Mouse (Mus musculus) adrenal gland (tissue): ENCODE data around the gene Ccl17.
"Not testable (repeated sequence)": the region's sequence is repeated elsewhere in the genome, so short reads cannot be mapped to it uniquely, and the experiment has no call there.

Experiments
- intact Hi-C: fragments of 180-260 bp; cut with DNase I; formaldehyde crosslinking; loops from one replicate; pipeline ENCODE4 v1.15.1; 2025

The Ccl17 gene

GRCm38 (mm10) chr8:94821381-94821780, 11.1 kb downstream of the Ccl17 start:
- intact Hi-C loops, result loop anchor here (5.0 kb wide), 1 partner anchor 86 kb away; no protein-coding TSS in a partner anchor

DNA sequence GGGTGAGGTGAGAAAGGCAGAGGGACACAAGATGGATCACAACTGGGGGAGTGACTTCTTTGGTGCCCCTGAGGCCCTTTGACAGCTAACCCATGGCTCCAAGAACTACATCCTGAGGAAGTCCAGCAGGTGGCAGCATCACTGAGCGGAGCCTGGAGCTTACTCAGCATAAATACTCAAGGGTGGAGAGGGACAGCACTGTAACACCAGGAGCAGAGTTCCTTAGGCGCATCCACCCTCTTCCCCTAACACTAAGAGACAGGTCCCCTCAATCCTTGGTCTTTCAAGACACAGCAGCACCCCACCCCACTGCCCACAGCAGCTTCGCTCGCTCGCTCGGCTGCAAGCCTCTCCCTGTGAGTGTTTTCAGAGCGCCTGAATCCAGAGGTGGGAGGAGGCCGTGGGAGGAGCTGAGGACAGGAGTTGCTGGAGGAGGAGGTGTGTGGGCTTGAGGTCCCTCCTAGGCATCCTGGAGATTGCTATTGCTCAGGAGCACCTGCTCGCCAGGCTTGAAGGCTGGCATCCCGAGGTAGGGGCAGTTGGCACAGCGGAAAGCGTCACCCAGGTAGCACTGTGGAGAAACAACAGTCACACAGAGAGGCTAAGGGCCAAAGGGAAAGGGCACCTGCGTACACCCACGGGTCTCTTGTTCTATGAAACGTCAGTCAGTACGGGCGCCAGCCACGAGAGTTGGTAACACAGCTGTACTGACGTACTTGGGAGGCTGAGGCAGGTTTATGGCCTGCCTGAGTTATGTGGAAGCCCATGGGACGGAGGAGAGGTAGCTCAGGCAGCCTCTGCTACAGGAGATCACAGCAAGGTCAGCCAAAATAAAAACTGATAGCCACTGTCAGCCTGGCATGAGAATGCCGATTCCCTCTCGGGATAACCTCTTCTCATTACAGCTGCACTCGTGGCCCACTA, 12.6 kb downstream of the Ccl17 start:
- intact Hi-C loops, result loop anchor here (5.0 kb wide), 1 partner anchor 84 kb away; no protein-coding TSS in a partner anchor

DNA sequence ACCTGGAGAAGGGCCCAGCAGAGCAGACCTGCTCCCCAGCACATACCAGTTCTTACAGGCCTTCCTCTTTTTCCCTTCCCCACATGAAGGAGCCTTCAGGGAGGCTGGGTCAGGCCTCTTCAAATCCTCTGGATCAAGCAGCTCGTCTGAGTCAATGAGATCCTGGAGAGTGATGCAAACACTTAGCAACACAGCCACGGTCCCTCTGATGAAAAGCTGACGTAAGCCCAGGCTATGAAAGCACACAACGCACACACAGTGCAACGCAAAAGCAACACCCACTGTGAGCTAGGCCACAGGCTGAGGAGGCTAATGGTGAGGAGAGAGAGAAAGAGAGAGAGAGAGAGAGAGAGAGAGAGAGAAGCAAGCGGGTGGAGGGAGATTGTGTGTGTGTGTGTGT, 14.9 kb downstream of the Ccl17 start:
- intact Hi-C loops, result no loop called here

- intact Hi-C loops, result no loop called here
Observed at GRCm38 (mm10) chr8:94826210-94826609, 16.0 kb downstream of the Ccl17 start.

GRCm38 (mm10) chr8:94828284-94828683, 18.0 kb downstream of the Ccl17 start:
- intact Hi-C loops, result no loop called here

DNA sequence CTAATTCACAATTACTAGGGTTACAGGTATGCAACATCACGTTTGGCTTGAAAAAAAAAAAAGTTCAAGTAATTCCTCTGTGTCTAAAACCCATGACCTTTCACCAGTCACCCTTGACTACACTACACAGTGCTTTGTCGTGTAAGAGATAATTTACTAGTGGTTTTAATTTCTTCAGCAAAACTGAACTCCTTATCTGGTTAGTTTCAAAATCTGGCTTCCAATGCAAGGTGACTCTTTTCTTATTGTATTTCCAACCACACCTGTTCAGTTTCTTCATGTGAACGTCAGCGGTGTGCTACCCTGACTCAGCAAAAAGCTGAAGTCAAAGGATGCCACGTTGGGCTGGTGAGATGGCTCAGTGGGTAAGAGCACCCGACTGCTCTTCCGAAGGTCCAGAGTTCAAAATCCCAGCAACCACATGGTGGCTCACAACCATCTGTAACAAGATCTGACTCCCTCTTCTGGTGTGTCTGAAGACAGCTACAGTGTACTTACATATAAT, 23.7 kb downstream of the Ccl17 start:
- intact Hi-C loops, result not testable (repeated sequence)

DNA sequence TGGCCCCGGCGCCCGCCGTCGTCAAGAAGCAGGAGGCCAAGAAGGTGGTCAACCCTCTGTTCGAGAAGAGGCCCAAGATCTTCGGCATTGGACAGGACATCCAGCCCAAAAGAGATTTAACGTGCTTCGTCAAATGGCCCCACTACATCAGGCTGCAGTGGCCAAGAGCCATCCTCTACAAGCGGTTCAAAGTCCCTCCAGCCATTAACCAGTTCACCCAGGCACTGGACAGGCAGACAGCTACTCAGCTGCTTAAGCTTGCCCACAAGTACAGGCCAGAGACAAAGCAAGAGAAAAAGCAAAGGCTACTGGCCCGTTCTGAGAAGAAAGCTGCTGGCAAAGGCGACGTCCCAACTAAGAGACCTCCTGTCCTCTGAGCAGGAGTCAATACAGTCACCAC, 25.5 kb downstream of the Ccl17 start:
- intact Hi-C loops, result not testable (repeated sequence)

- intact Hi-C loops, result no loop called here
Observed at GRCm38 (mm10) chr8:94836456-94837240, 26.4 kb downstream of the Ccl17 start.

GRCm38 (mm10) chr8:94837662-94838574, 27.7 kb downstream of the Ccl17 start, which contains the start of the genes Coq9 and Ciapin1:
Coq9 (plus strand) TSS chr8:94838321.
Ciapin1 (minus strand) TSS chr8:94838358.
- intact Hi-C loops, result no loop called here

DNA sequence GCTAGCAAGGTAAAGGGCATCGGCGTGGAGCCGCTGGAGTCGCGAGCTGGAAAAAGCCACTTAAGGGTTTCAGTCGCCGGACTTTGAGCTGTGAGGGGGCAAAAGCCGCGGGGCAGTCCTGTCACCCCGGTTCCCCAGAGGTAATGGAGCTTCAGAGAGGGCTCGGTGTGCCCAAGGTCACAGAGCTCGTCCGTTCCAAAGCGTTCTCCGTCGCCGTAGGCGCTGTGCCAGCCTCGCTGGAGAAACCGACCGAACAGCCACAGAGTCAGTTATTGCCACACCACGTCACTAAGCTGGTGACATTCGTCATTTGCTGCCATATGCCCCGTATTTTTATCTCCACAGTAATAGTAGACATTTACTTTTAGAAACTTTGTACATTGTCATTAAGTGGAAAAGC, 28.3 kb downstream of the Ccl17 start:
- intact Hi-C loops, result no loop called here

DNA sequence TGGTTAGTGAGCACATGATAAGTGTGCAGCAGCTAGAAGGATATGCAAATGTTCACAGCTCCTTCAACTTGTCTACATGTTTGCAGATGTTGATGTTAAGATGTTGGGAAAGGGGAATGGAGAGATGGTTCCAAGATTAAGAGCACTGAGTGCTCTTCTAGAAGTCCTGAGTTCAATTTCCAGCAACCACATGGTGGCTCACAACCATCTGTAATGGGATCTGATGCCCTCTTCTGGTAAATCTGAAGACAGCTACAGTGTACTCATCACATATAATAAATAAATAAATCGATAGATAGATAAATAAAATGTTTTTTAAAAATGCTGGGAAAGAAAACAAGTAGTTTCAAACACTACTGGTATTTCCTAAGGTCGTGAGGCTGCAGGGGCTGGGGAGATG, 30.9 kb downstream of the Ccl17 start:
- intact Hi-C loops, result no loop called here

DNA sequence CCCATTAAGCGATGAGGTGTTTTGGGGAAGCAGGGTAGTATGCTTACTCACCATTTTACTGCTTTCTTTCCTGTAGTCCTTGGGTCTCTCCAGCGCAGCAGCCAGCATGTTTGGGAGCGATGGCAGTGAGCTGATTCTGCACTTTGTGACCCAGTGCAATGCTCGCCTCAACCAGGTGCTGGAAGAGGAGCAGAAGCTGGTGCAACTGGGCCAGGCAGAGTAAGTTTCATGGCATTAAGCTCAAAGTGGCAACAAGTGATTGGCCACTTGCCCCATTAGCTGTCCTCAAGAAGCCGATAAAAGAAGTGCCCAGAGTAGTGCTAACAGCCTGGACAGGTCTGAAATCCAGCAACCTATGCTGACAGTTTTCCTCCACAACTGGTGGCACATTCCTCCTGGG, 39.8 kb downstream of the Ccl17 start:
- intact Hi-C loops, result no loop called here

DNA sequence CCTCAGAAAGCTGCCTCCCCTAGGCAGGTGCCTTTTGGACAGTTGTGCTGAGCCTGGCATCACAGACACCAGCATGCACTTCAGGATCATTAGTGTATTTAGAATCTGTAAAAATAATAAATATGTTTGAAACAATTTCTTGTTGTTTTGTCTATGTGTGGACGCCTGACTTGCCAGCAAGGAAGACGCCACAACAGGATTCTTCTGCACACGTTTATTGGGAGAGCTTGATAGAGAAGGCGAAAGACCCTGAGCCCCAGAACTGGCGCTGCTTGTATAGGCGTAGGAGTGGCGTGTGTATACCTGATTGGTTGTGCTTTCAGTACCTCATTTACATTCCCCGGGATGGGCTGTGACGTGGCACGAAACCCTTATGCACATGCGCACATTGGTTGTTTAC, 44.5 kb downstream of the Ccl17 start:
- intact Hi-C loops, result not testable (repeated sequence)

DNA sequence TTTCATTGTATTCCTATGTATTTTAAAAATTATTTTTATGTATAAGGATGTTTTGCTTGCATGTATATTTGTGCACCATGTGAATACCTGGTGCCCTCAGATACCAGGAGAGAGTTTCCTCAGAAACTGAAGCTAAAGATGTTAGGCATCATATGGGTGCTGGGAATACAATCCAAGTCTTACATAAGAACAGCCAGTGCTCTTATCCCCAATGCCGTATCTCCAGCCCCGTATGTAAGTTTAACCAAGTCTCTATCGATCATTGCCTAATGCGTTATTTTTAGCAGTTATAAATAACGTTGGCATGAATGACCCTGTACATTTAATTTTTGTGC, 46.7 kb downstream of the Ccl17 start:
- intact Hi-C loops, result no loop called here

DNA sequence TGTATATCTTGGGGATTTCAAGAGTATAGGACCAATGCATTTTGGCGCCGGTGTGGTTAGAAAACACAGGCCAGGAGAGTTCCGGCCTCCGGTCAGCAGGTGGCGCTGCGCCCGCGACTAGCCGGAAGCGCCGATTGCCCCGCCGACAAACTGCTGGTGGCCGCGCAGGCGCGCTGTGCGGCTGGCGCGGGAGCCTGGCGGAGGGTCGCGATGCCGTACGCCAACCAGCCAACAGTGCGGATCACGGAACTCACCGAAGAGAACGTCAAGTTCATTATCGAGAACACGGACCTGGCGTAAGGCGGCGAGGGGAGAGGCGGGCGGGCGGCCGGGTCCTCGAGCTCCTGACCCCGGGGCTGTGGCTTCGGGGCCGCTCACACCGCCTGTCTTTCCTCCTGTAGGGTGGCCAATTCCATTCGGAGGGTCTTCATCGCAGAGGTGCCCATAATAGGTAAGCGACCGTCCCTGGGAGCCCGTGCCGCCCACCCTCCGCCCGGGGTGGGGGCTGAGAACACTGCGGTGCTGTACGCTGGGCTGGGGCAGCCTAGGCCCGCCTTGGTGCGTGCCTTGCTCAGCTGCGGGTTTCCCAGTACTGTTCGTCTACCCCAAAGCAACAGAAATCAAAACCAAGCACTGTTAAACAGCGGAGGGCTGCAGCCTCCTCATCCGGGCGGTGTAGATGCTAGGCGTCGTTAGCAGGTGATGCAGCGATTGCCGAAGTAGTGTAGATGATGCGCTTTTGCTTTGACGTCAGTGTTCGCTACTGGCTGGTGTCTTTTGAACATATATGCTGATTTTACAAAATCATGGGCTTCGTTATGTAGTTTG, 47.3 kb downstream of the Ccl17 start, which contains the start of gene Polr2c:
Polr2c (plus strand) TSS at position 105 of the 828 bp plus-strand sequence.
- intact Hi-C loops, result no loop called here

DNA sequence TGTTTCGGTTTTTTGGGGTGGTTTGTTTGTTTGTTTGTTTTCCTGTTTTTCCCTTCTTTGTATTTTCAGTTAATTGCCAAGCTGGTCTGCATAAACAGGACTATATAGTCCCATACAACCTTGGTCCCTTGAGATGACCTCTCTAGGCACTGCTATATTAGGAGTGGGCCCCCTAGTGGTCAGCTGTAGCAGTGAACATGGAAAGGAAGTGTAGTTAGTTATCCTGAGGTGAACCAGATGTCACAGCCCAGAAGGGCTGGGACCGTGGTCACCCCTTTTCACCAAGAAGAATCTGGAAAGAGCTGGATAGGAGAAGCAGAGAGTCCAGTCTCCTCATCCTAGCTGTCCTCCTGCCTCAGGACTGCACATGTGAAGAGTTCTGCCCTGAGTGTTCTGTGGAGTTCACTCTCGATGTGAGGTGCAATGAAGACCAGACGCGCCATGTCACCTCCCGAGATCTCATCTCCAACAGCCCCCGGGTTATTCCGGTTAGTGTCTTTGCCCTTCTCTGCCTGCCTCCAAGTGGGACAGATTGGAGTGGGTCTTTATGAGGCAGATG, 51.2 kb downstream of the Ccl17 start:
- intact Hi-C loops, result no loop called here
